Mouse (Mus musculus) olfactory bulb, adult 2 months (tissue): ENCODE data around the gene Tfr2.

Source experiments
- CTCF ChIP-seq: fragments of 200-500 bp; IDR thresholded peaks from 2 replicates; pipeline ENCODE4 v1.5.1; 2012; ENCODE audit warnings: low read depth, mild to moderate bottlenecking, low read length, moderate library complexity; ENCODE audit not compliant: insufficient read depth
- POLR2A ChIP-seq: fragments of 200-500 bp; IDR thresholded peaks from 2 replicates; pipeline ENCODE4 v1.6.1; 2012; ENCODE audit warnings: mild to moderate bottlenecking, low read depth, low read length, moderate library complexity; ENCODE audit not compliant: insufficient read depth

GRCm38 (mm10) chr5:137529221-137529995, 40.2 kb upstream of the Tfr2 start:
- TF ChIP-seq POLR2A (no peak), CTCF (no peak)
